9 mouse cellular contexts compared by ENCODE assay signal in genomic region chr2:14631590-14631989, GRCm38 (mm10). TPM values are rescaled to one million over a fixed set of nuclear protein-coding genes. Genes with fewer than 3 reads are reported as not detected.
A peak's percentile ranks its signal among the peaks of the same experiment; 100 is the strongest.
DNase-seq lines count a peak whose midpoint lies in the region; ATAC-seq and TF ChIP-seq lines count a peak whose summit lies in the region.
"Had no signal": no experiment of that assay in that cellular context is flagged by ENCODE, and none has a peak within 500 bp of the region (broad histone marks: within the 10 kb centered on the region; RNA-seq: fewer than 3 reads in every experiment).

No protein-coding gene starts in this region.

- no peak overlapping the region for H3K4me2 ChIP-seq in intestine, postnatal 0 days (replicated peaks; ENCODE audit: low read depth)
- H3K4me2 ChIP-seq: hindbrain, embryonic 15.5 days had no signal

- WGBS in intestine, postnatal 0 days, result 81% methylated on average over 1 of the region's 1 CpGs

- peaks cover 5% of the 10 kb centered on the region for H3K36me3 ChIP-seq in megakaryocyte, embryonic 14.5 days (replicated peaks; ENCODE audit: low read length)
- no peaks in the 10 kb centered on the region for H3K36me3 ChIP-seq in intestine, postnatal 0 days (ENCODE audit: control insufficient read depth, insufficient read depth)
- H3K36me3 ChIP-seq: hindbrain, embryonic 15.5 days had no signal

- no peak for TF ChIP-seq CTCF in intestine, postnatal 0 days (IDR thresholded peaks at IDR 0.05; ENCODE audit: low read depth)

- peaks cover 61% of the 10 kb centered on the region for H3K4me1 ChIP-seq in megakaryocyte, embryonic 14.5 days
- H3K4me1 ChIP-seq in intestine, postnatal 0 days (replicated peaks; ENCODE audit: control insufficient read depth, insufficient read depth, low read length), result no peaks in the 10 kb centered on the region
- H3K4me1 ChIP-seq: hindbrain, embryonic 15.5 days had no signal

- H3K9me3 ChIP-seq in megakaryocyte, embryonic 14.5 days, result no peaks in the 10 kb centered on the region
- no peaks in the 10 kb centered on the region for H3K9me3 ChIP-seq in intestine, postnatal 0 days (ENCODE audit: control insufficient read depth)
- H3K9me3 ChIP-seq: hindbrain, embryonic 15.5 days had no signal

- peak; percentile 99 for ATAC-seq in common myeloid progenitor, adult 5-6 weeks (replicated peaks; ENCODE audit: low read depth, poor library complexity, severe bottlenecking)
- no peak for ATAC-seq in intestine, postnatal 0 days

- no peak overlapping the region for H3K27ac ChIP-seq in intestine, postnatal 0 days (ENCODE audit: low read depth, low read length)
- H3K27ac ChIP-seq: hindbrain, embryonic 15.5 days had no signal

- peak overlapping the region; percentile 26 for H3K4me3 ChIP-seq in megakaryocyte, embryonic 14.5 days (replicated peaks)
- H3K4me3 ChIP-seq in intestine, postnatal 0 days (ENCODE audit: low read depth, low read length), result no peak overlapping the region
- H3K4me3 ChIP-seq: hindbrain, embryonic 15.5 days had no signal

- intact Hi-C loops in left cerebral cortex, postnatal 14 days (cut with DNase I), result no loop called here
- intact Hi-C loops in left cerebral cortex, postnatal 4 days (cut with DNase I), result no loop called here

- no peak overlapping the region for H3K9ac ChIP-seq in intestine, postnatal 0 days (ENCODE audit: low read depth, low read length)
- H3K9ac ChIP-seq: hindbrain, embryonic 15.5 days had no signal

- H3K27me3 ChIP-seq in megakaryocyte, embryonic 14.5 days (replicated peaks), result no peaks in the 10 kb centered on the region
- H3K27me3 ChIP-seq in intestine, postnatal 0 days (replicated peaks; ENCODE audit: control insufficient read depth, insufficient read depth, low read length), result no peaks in the 10 kb centered on the region
- H3K27me3 ChIP-seq: hindbrain, embryonic 15.5 days had no signal

- DNase-seq in left cerebral cortex, postnatal 14 days (ENCODE audit: low spot score in 2 of 2), result peak; percentile 17 to 24
- no peak for DNase-seq in left cerebral cortex, postnatal 4 days
- DNase-seq in thymus, postnatal 0 days (ENCODE audit: low spot score), result peak; percentile 46
- DNase-seq in adrenal gland, postnatal 4 days (ENCODE audit: low spot score in 2 of 2), result no peak
- DNase-seq in frontal cortex, adult 2 months (ENCODE audit: extremely low spot score in 1 of 2, low spot score in 1 of 2), result no peak

RNA-seq across cellular contexts. Expression of gene Cacnb2, which starts 28.7 kb away (rescaled TPM):
- total RNA-seq in left cerebral cortex, postnatal 14 days (2021), result 10 to 100 TPM; 39.4 to 41.3 TPM
- total RNA-seq in left cerebral cortex, postnatal 4 days (2021), result 10 to 100 TPM; 16.5 to 25.0 TPM
- 8.5 and 9.4 TPM in 2 replicates for total RNA-seq in common myeloid progenitor, adult 5-6 weeks (2017)
- 1.3 and 2.9 TPM in 2 replicates for polyA plus RNA-seq in megakaryocyte, embryonic 14.5 days (2012; ENCODE audit: insufficient read depth, low replicate concordance)
- 0.27 TPM in 1 of 2 replicates, not detected in the other for polyA plus RNA-seq in thymus, postnatal 0 days (2015; fragmentation: Nextera tagmentation; extraction: Ambion mirVana)
- 10 to 100 TPM; 58.6 to 61.6 TPM for total RNA-seq in adrenal gland, postnatal 4 days (2021)
- polyA plus RNA-seq in intestine, postnatal 0 days (2015; fragmentation: Nextera tagmentation; extraction: Ambion mirVana), result 0.99 and 1.5 TPM in 2 replicates
- 37.4 and 43.5 TPM in 2 replicates for polyA plus RNA-seq in frontal cortex, adult 2 months (2012; rRNA removed)

Comparison
In these comparisons a context has a peak if more than half of its experiments do, and no peak if none do; other contexts are left out.
1. DNase-seq: peak in left cerebral cortex, postnatal 14 days (2 of 2) and thymus, postnatal 0 days (single experiment); none in left cerebral cortex, postnatal 4 days (single experiment), adrenal gland, postnatal 4 days (0 of 2) and frontal cortex, adult 2 months (0 of 2).